Mouse (Mus musculus) forebrain, embryonic 11.5 days (tissue): ENCODE measurements around the gene Klhdc7b. TPM values are rescaled to one million over a fixed set of nuclear protein-coding genes. Genes with fewer than 3 reads are reported as not detected.

Experiments used
- ATAC-seq: fragments of 200-750 bp; cut with Nextera tagmentation; replicated peaks from 2 replicates; pipeline ENCODE4 v1.8.0; 2017; ENCODE audit warnings: moderate TSS enrichment; ENCODE audit not compliant: low FRiP score
- DNase-seq: peaks from one replicate; pipeline ENCODE4 v3.0.0-alpha.2; 2017; ENCODE audit warnings: low spot score
- H3K27ac ChIP-seq: fragments of 300-500 bp; sonication (generic); 2 replicates; pipeline ENCODE4 v1.5.1; 2014; ENCODE audit warnings: low read depth, low read length
- H3K27me3 ChIP-seq: fragments of 300-500 bp; sonication (generic); 2 replicates; pipeline ENCODE4 v1.6.1; 2014; ENCODE audit warnings: mild to moderate bottlenecking, low read length, mixed read lengths; ENCODE audit not compliant: control insufficient read depth, insufficient read depth
- H3K36me3 ChIP-seq: fragments of 300-500 bp; sonication (generic); 2 replicates; pipeline ENCODE4 v1.6.1; 2014; ENCODE audit warnings: mild to moderate bottlenecking, low read length, moderate library complexity, mixed read lengths; ENCODE audit not compliant: control insufficient read depth, insufficient read depth
- H3K4me1 ChIP-seq: fragments of 300-500 bp; sonication (generic); replicated peaks from 2 replicates; pipeline ENCODE4 v1.6.1; 2014; ENCODE audit warnings: low read length, mixed read lengths; ENCODE audit not compliant: control insufficient read depth, insufficient read depth
- H3K4me2 ChIP-seq: fragments of 300-500 bp; sonication (generic); 2 replicates; pipeline ENCODE4 v1.6.1; 2014; ENCODE audit warnings: low read depth, mild to moderate bottlenecking, low read length, moderate library complexity, mixed read lengths; ENCODE audit not compliant: severe bottlenecking
- H3K4me3 ChIP-seq: fragments of 300-500 bp; sonication (generic); 2 replicates; pipeline ENCODE4 v1.5.1; 2014; ENCODE audit warnings: low read depth, low read length
- H3K9ac ChIP-seq: fragments of 300-500 bp; sonication (generic); 2 replicates; pipeline ENCODE4 v1.6.1; 2014; ENCODE audit warnings: low read length
- H3K9me3 ChIP-seq: fragments of 300-500 bp; sonication (generic); 2 replicates; pipeline ENCODE4 v1.6.1; 2016; ENCODE audit warnings: low read length, mixed read lengths; ENCODE audit not compliant: control insufficient read depth
- WGBS: fragments of 180-500 bp; shearing (Covaris S2); extraction: QIAGEN DNeasy Blood & Tissue Kit; methylation state at CpG from one replicate; pipeline ENCODE4 v1.1.7; 2014; 5-methylcytosine and 5-hydroxymethylcytosine counted together
- polyA plus RNA-seq: library from polyadenylated mRNA; unstranded; fragments of >200 nt; fragmentation: Nextera tagmentation; extraction: Ambion mirVana; gene quantifications from 2 replicates; pipeline ENCODE4 v1.2.1, GENCODE M21; 2014

Gene Klhdc7b
- polyA plus RNA-seq, 1 experiment from 2014 or later, result not detected

GRCm38 (mm10) chr15:89432946-89433345 lies 48.2 kb downstream of the Klhdc7b start:
- Histone ChIP-seq H3K9me3 (no peaks in the 10 kb centered on the region), H3K27me3 (no peaks in the 10 kb centered on the region), H3K36me3 (no peaks in the 10 kb centered on the region; the same call in 1 of the 2 replicates), H3K4me1 (peaks cover 8% of the 10 kb centered on the region; the same call in 1 of the 2 replicates), H3K27ac (no peak overlapping the region), H3K4me3 (no peak overlapping the region), H3K4me2 (no peak overlapping the region), H3K9ac (no peak overlapping the region)
- 80% methylated on average over 4 of the region's 4 CpGs for WGBS
- ATAC-seq (no peak), DNase-seq (no peak)

- H3K9ac ChIP-seq, result no peak overlapping the region
- no peak overlapping the region for H3K27ac ChIP-seq
- WGBS, result 68% methylated on average over 3 of the region's 3 CpGs
- no peak for DNase-seq
- H3K27me3 ChIP-seq, result no peaks in the 10 kb centered on the region
- H3K4me3 ChIP-seq, result no peak overlapping the region
- H3K36me3 ChIP-seq, result no peaks in the 10 kb centered on the region
- H3K4me1 ChIP-seq, result no peaks in the 10 kb centered on the region
- H3K4me2 ChIP-seq, result no peak overlapping the region
- ATAC-seq, result no peak
- no peaks in the 10 kb centered on the region for H3K9me3 ChIP-seq
Observed at GRCm38 (mm10) chr15:89434136-89434535, 49.4 kb downstream of the Klhdc7b start.

- WGBS, result 88% methylated on average over 5 of the region's 5 CpGs
Observed at GRCm38 (mm10) chr15:89435878-89436277, 51.2 kb downstream of the Klhdc7b start.

More at GRCm38 (mm10) chr15:89435878-89436277, 51.2 kb downstream of the Klhdc7b start:
- no peak for ATAC-seq
- no peak for DNase-seq
- Histone ChIP-seq H3K9me3 (no peaks in the 10 kb centered on the region), H3K27me3 (no peaks in the 10 kb centered on the region), H3K27ac (no peak overlapping the region), H3K4me3 (no peak overlapping the region), H3K9ac (no peak overlapping the region), H3K4me1 (no peaks in the 10 kb centered on the region), H3K4me2 (no peak overlapping the region), H3K36me3 (no peaks in the 10 kb centered on the region)

Other genes starting within 250 kb of the Klhdc7b start
- 26.9 and 29.8 TPM in 2 replicates for gene Mapk12, start 244.2 kb upstream of the Klhdc7b start, polyA plus RNA-seq
- gene Mapk11, start 235.3 kb upstream of the Klhdc7b start, polyA plus RNA-seq, result 43.2 and 47.6 TPM in 2 replicates
- 162 and 176 TPM in 2 replicates for gene Plxnb2, start 204.1 kb upstream of the Klhdc7b start, polyA plus RNA-seq
- gene Dennd6b, start 188.4 kb upstream of the Klhdc7b start, polyA plus RNA-seq, result 26.7 and 27.5 TPM in 2 replicates
- gene Ppp6r2, start 173.4 kb upstream of the Klhdc7b start, polyA plus RNA-seq, result 45.1 and 49.2 TPM in 2 replicates
- 76.5 and 87.8 TPM in 2 replicates for gene Sbf1, start 69.6 kb upstream of the Klhdc7b start, polyA plus RNA-seq
- 0.15 TPM in 1 of 2 replicates, not detected in the other for gene Adm2, start 62.2 kb upstream of the Klhdc7b start, polyA plus RNA-seq
- gene Miox, start 50.5 kb upstream of the Klhdc7b start, polyA plus RNA-seq, result not detected in 2 replicates
- gene Lmf2, start 29.3 kb upstream of the Klhdc7b start, polyA plus RNA-seq, result 43.7 and 47.3 TPM in 2 replicates
- gene Ncaph2, start 29.2 kb upstream of the Klhdc7b start, polyA plus RNA-seq, result 191 and 203 TPM in 2 replicates
- 5.1 and 5.7 TPM in 2 replicates for gene Sco2, start 11.1 kb upstream of the Klhdc7b start, polyA plus RNA-seq
- 0.80 and 1.3 TPM in 2 replicates for gene Tymp, start 7.9 kb upstream of the Klhdc7b start, polyA plus RNA-seq
- gene Odf3b, start 5.6 kb upstream of the Klhdc7b start, polyA plus RNA-seq, result 0.37 and 1.2 TPM in 2 replicates
- gene Syce3, start 25.6 kb downstream of the Klhdc7b start, polyA plus RNA-seq, result not detected in 2 replicates
- 0.84 TPM in 1 of 2 replicates, not detected in the other for gene Cpt1b, start 40.9 kb downstream of the Klhdc7b start, polyA plus RNA-seq
- 3.5 and 6.0 TPM in 2 replicates for gene C730034F03Rik, start 44.7 kb downstream of the Klhdc7b start, polyA plus RNA-seq
- gene Gm44502, start 44.8 kb downstream of the Klhdc7b start, polyA plus RNA-seq, result 0.40 TPM in 1 of 2 replicates, not detected in the other
- 54.5 and 56.0 TPM in 2 replicates for gene Chkb, start 45.0 kb downstream of the Klhdc7b start, polyA plus RNA-seq
- gene Mapk8ip2, start 69.0 kb downstream of the Klhdc7b start, polyA plus RNA-seq, result 26.0 and 27.4 TPM in 2 replicates
- gene Arsa, start 92.5 kb downstream of the Klhdc7b start, polyA plus RNA-seq, result 9.9 and 10.6 TPM in 2 replicates
- gene Shank3, start 114.7 kb downstream of the Klhdc7b start, polyA plus RNA-seq, result 3.8 and 4.9 TPM in 2 replicates
- gene Acr, start 183.4 kb downstream of the Klhdc7b start, polyA plus RNA-seq, result 0.65 and 0.84 TPM in 2 replicates
- gene Rabl2, start 207.0 kb downstream of the Klhdc7b start, polyA plus RNA-seq, result 76.4 and 76.7 TPM in 2 replicates